Mouse (Mus musculus): Measurements from ENCODE around the gene Tm9sf2.

The Tm9sf2 gene

GRCm38 (mm10) chr14:122106822-122107468 is at the start of gene Tm9sf2:
TSS of gene Tm9sf2 (plus strand) at chr14:122107038.
- DNase-seq: peak; percentile 93 to 97

- no peak for DNase-seq
These were observed 48.9 kb upstream of the Tm9sf2 start for GRCm38 (mm10) chr14:122057941-122058346.

- DNase-seq: peak; percentile 77 to 89
These were observed 46.2 kb upstream of the Tm9sf2 start for GRCm38 (mm10) chr14:122060642-122061041.

GRCm38 (mm10) chr14:122061376-122061775 is 45.5 kb upstream of the Tm9sf2 start:
- DNase-seq: no peak

GRCm38 (mm10) chr14:122062411-122063090 is 44.3 kb upstream of the Tm9sf2 start:
- no peak for DNase-seq

GRCm38 (mm10) chr14:122063599-122063998 is 43.2 kb upstream of the Tm9sf2 start:
- DNase-seq: no peak

- peak; percentile 67 to 80 for DNase-seq
These were observed 42.3 kb upstream of the Tm9sf2 start for GRCm38 (mm10) chr14:122064519-122064918.

- no peak for DNase-seq
These were observed 40.6 kb upstream of the Tm9sf2 start for GRCm38 (mm10) chr14:122066243-122066642.

GRCm38 (mm10) chr14:122068036-122068435 is 38.8 kb upstream of the Tm9sf2 start:
- DNase-seq: peak; percentile 55 to 81

- DNase-seq: no peak
These were observed 37.8 kb upstream of the Tm9sf2 start for GRCm38 (mm10) chr14:122068801-122069695.

GRCm38 (mm10) chr14:122069948-122070347 is 36.9 kb upstream of the Tm9sf2 start:
- DNase-seq: no peak

GRCm38 (mm10) chr14:122073422-122073821 is 33.4 kb upstream of the Tm9sf2 start:
- DNase-seq: no peak

- DNase-seq: no peak
These were observed 32.5 kb upstream of the Tm9sf2 start for GRCm38 (mm10) chr14:122074360-122074759.

- DNase-seq: peak; percentile 64 to 66
These were observed 31.2 kb upstream of the Tm9sf2 start for GRCm38 (mm10) chr14:122075485-122076200.

- DNase-seq: no peak
These were observed 29.8 kb upstream of the Tm9sf2 start for GRCm38 (mm10) chr14:122077017-122077416.

GRCm38 (mm10) chr14:122079428-122079827 is 27.4 kb upstream of the Tm9sf2 start:
- DNase-seq: peak; percentile 75 to 82

GRCm38 (mm10) chr14:122079921-122080320 is 26.9 kb upstream of the Tm9sf2 start:
- DNase-seq: no peak

- no peak for DNase-seq
These were observed 25.5 kb upstream of the Tm9sf2 start for GRCm38 (mm10) chr14:122081308-122081707.

- DNase-seq: no peak
These were observed 23.3 kb upstream of the Tm9sf2 start for GRCm38 (mm10) chr14:122083499-122083898.

- DNase-seq: no peak
These were observed 18.9 kb upstream of the Tm9sf2 start for GRCm38 (mm10) chr14:122087956-122088355.

- DNase-seq: no peak
These were observed 14.5 kb upstream of the Tm9sf2 start for GRCm38 (mm10) chr14:122092363-122092762.

GRCm38 (mm10) chr14:122096331-122096730 is 10.5 kb upstream of the Tm9sf2 start:
- DNase-seq: no peak

- DNase-seq: no peak
These were observed 7.3 kb upstream of the Tm9sf2 start for GRCm38 (mm10) chr14:122099584-122099983.

All from kidney, postnatal 25 days (tissue).